Mouse (Mus musculus) ZHBTc4 (cell line): ENCODE results near the gene Pth1r.

Source experiments
- DNase-seq: peaks from one replicate; pipeline ENCODE4 v3.0.0-alpha.2; 2011; ENCODE audit warnings: low read depth, low spot score

Gene Pth1r

DNA sequence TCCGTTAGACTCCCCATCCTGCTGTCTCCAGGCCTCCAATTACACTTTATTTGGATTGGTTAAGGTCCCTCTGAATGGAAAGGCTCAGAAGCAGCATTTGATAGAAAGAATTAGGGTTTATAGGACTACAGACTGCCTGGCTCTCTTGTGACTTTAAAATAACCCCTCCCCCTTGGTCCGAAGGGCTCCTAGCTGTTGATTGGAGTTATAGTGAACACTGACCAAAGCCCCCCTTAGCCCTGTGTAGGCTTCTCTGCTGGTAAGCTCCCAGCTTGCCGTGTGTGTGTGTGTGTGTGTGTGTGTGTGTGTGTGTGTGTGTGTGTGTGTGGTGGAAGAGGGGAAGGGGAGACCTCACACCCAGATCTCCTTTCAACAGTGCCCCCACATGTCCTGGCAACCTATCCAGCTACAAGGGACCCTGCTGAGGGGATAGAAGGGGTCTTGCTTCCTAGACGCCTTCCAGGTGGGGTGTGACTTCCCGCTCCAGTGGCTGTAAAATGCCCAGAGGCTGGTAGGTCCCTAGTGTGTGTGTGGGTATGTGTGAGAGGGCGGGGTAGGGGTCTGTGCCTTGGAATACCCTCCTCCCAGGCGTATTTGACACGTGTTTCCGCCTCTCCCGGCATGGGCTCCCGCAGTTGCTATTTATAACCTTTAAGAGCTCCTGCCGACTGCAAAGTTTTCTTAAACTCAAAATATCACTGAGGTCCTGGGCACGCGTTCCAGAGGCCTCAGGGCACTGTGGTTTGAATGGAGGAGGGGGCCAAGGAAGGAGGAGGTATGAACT, 3.7 kb upstream of the Pth1r start:
- no peak for DNase-seq

DNA sequence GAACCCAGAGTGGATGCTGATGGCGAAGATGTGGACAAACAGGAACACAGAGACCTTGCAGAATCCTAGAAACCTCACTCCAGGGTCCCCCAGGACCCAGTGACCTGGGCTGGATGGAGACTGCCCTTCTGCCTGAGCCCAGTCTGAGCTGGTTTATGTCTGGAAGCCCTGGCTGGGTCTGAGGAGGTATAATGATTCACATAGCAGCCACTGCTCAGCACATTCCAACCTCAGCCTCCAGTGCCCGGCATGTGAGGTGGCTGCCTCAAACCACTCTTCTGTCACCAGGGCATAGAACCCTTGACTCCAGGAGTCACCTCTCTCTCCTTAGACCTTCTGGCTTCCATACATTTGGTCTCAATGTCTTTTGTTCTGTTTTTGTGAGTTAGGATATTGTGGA, 1.5 kb upstream of the Pth1r start:
- DNase-seq, result no peak

- DNase-seq, result no peak
These were observed 707 bp downstream of the Pth1r start for GRCm38 (mm10) chr9:110746238-110746637.

DNA sequence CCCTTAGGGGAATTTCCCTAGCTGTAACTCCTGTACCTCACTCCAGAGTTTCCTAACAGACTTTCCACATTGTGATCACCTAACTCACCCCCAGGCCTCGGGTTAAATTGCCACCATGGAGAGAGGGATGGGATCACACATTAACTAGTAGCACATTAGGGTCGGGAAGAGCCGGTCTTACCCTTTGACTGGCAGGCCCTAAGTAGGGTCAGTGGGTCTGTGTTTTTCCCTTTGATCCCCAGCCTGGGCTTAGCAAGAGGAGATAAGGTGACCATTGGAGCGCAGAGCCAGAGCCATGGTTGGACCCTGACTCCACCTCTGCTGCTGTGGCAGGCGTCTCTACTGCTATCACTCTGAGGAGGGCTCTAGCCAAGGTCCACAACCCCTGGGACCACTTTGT, 1.2 kb downstream of the Pth1r start:
- DNase-seq, result no peak

DNA sequence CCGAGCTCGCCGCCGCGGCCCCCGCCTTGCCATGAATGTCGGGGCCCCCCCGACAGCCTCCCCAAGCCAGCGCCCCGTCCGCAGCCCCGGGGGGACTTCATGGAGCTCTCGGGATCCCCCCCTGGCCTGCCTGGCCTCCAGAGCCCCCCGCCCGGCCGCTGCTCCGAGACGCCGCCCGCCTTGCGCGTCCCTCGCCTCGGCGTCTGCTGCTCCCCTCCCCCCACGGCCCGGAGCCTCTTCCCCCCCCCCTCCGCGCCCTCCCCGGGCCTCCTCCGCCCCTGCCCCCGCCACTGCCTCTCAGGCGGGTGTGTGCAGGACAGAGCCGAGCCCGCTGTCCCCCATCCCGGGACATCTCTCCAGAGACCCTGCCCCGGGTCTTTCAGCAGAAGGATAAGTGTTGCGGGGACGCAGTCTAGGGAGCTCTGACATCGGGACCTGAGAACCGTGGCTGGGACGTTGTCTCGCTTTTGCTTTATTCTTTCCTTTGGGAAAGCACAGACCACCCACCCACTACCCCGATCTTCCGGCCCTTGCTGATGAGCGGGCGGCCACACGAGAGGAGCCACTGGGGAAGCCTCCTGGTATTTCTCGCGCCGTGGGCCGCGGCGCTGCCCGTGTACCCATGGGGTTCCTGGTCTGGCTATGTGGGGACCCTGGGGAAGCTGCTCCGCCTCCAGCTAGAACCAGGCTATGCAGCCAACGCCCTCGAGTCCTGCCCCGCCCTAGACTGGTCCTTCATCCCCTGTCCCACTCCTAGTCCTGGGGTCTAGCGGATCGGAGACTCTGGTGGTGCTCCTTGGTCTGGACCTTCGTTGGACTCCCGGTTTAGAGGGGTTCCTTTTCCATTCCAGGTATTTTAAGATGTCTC, 3.3 kb downstream of the Pth1r start:
- DNase-seq, result peak; percentile 45

DNA sequence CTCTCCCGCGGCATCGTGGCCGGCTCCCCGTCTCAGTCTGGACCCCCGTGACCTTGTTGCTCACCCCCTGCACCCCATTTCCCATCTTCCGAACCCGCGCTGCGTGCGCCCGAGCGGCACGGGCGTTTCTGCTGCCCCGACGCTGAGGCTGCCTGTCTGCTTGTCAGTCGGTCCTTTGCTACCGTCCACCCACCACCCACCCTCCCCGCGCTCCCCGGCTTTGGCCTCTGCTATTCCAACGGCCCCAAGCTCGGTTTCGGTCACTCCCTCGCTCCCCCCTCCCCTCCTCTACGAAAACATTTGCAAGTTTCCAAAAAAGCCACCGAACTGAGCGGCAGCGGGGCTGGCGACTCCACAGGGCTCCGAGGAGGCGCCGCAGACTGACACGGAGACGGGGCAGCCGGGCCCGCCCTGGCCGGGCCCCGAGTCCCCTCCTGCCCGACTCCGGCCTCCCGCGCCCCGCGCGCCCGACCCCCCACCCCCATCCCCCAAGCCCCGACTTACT, 3.9 kb downstream of the Pth1r start:
- peak; percentile 58 for DNase-seq

- peak; percentile 48 for DNase-seq
These were observed 4.5 kb downstream of the Pth1r start for GRCm38 (mm10) chr9:110742295-110742950.

- DNase-seq, result peak; percentile 35
These were observed 5.1 kb downstream of the Pth1r start, which contains the start of gene Myl3 for GRCm38 (mm10) chr9:110741711-110742294. Gene Myl3, plus strand, starts transcription at chr9:110741861.

- no peak for DNase-seq
These were observed 7.0 kb downstream of the Pth1r start for GRCm38 (mm10) chr9:110739961-110740360.

GRCm38 (mm10) chr9:110738054-110738453, 8.9 kb downstream of the Pth1r start:
- DNase-seq, result peak; percentile 68

DNA sequence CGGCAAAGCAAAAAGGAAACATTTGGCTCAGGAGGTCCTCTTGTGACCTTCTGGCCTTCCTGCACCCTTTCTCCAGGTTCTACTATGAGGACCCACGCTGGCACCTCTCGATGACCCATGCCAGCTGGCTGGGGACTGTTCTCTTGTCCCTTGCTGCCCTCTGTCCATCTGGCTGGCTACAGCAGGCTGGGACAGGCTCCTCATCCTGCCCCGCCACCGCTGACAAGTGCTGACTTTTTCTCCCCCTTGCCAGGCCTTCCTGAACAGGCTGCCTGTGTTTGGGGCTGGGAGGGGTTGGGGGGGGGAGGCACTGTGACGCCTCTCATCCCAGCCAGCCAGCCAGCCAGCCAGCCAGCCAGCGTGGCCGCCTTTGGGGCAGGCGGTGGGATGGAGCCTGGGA, 10.6 kb downstream of the Pth1r start:
- no peak for DNase-seq

GRCm38 (mm10) chr9:110734154-110734553, 12.8 kb downstream of the Pth1r start:
- no peak for DNase-seq

DNA sequence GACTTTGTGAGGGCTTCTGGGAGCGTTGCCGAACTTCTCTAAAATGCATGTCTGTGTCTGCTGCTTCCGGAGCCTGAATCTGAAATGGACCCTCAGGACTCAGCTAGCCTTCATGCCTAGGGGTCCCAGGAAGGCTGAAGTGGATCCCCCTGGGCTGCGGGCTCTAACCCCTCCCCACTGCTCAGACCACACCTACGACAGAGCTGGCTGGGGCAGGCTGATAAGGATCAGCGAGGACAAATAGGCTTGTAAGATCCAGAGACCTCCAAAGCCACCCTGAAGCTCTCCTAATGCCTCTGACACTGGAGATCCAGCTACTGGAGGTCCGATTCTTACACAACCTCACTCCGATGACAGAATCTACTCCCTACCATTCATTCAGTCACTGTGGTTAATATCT, 13.8 kb downstream of the Pth1r start:
- DNase-seq, result no peak

DNA sequence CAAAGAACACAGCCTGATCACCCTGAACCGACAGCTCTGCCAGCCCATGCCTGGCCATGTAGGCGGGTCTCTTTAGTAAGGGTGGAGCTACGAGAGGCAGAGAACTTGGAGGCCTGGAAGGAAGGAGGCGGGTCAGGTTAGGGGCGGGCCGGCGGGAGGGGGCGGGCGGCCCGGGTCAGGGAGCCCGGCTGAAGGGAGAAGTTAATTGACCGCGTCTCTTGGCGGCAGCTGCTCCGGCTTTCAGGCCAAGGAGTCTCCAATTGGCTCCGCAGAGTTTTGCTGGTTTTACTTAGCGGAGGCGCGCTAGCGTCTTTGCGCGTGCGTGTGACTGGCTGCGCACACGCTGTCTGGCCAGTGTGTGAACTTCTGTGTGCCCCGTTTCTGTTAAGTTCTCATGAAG, 14.3 kb downstream of the Pth1r start:
- DNase-seq, result peak; percentile 96

DNA sequence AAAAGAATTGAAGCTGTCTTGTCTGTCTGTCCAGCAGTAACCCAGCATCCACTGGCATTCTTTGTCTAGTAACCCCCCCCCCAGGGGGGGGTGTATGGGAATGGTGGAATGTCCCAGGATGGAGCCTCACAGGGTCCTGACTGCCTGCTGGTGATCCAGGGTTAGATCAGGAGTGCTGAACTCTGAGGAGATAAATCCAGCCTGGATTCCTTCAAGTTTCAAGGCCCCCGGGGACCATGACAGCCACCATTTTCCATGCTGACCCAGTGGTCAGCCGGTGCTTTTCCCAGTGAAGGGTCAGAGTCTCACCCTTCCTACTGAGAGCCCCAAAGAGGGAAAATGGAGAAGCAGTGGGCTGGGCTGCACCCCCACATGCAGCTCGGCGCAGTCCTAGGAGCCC, 15.1 kb downstream of the Pth1r start:
- DNase-seq, result no peak

DNA sequence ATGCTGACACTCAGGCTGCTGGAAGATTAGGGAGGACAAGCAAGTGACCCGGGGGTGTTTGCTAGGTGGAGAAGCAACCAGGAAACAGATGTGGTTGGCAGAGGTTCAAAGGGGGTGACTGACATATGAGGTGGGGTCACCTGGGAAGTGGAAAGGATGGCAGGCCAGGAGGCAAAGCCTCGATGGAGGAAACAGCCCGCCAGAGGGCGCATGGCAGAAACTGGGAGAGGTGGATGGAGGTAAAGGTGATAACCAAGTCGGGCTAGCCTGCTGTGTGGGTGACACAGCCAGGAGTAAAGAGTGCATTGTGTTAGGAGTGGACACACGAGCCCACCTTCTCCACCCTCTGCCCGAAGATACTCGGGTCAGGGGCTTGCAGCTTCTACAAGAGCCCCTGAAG, 17.1 kb downstream of the Pth1r start:
- peak; percentile 55 for DNase-seq

DNA sequence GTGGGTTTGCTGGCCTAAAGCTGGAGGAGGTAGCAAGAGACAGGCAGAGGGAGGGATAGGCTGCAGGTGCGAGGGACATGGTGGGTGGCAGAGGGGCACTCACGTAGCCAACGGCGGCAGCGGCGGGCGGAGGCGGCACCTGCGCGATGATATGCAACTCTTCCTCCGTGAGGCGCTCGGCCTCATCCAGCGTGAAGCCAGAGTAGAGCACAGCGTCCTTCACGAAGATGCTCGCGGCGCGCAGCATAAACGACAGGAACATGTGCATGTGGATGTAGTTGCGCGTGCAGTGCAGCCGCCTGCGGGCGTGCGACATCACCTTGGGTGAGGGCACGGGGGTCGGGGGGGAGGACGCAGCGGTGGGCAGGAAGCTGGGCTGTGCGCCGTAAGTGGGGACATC, 20.1 kb downstream of the Pth1r start:
- peak; percentile 31 for DNase-seq

GRCm38 (mm10) chr9:110725721-110726135, 21.2 kb downstream of the Pth1r start:
- no peak for DNase-seq

GRCm38 (mm10) chr9:110722060-110722459, 24.9 kb downstream of the Pth1r start:
- DNase-seq, result no peak

- DNase-seq, result no peak
These were observed 27.0 kb downstream of the Pth1r start for GRCm38 (mm10) chr9:110719977-110720376.

DNA sequence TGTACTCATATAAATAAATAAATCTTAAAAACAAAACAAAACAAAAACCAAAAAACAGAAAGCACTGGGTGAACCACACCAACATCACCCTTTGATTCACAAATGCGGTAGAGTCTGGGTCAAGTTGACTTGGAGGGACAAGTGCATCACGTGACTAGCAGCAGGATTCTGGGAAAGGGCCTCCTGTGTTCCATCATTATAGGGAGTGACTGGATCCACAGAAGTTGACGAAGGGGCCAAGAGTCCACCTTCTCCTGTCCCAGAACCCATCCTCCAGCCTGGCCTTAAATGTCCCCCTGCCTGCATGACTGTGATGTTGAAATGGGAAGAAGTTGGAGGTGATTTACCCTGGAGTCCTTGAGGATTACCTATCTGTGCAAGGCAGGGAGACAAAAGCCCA, 28.1 kb downstream of the Pth1r start:
- peak; percentile 36 for DNase-seq

DNA sequence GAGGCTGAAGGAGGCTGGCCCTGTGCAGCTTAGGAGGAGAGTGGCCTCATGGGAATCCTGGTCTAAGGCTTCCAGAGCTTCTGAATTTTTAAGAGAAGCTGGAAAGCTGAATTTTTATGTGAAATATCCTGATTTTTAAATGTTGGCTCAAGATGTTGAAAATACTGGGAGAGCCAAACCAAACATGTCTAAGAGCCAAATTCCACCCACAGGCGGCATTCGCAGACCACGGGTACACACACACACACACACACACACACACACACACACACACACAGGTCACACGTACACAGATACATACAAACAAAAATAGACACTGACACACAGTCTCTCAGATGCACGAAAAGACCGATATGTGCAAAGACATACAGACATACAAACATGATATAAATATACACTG, 28.9 kb downstream of the Pth1r start:
- DNase-seq, result no peak
